Mouse (Mus musculus): ENCODE measurements around the gene Sez6l.

GRCm38 (mm10) chr5:112525271-112525670 lies 51.7 kb downstream of the Sez6l start:
- no peak for TF ChIP-seq BHLHE40 (IDR thresholded peaks at IDR 0.05; ENCODE audit: low read depth, low read length)
- no peak for TF ChIP-seq PAX5 (IDR thresholded peaks at IDR 0.05; ENCODE audit: low read length)
- no peak for TF ChIP-seq MAZ (IDR thresholded peaks at IDR 0.05; ENCODE audit: low read depth, low read length)
- TF ChIP-seq POLR2A (IDR thresholded peaks at IDR 0.05; ENCODE audit: low read depth, low read length), result no peak
- no peak for TF ChIP-seq ZKSCAN1 (IDR thresholded peaks at IDR 0.05; ENCODE audit: borderline replicate concordance, low read depth, low read length)
- TF ChIP-seq POLR2AphosphoS2 (IDR thresholded peaks at IDR 0.05; ENCODE audit: low read depth, low read length), result no peak
- no peak for TF ChIP-seq NRF1 (IDR thresholded peaks at IDR 0.05; ENCODE audit: low read depth, low read length)
- TF ChIP-seq MAX (IDR thresholded peaks at IDR 0.05; ENCODE audit: low read length), result no peak
- TF ChIP-seq EP300 (IDR thresholded peaks at IDR 0.05; ENCODE audit: low read length), result no peak
